Comparison of ENCODE assay signal across 13 mouse cellular contexts in genomic region chr12:117389516-117390347, GRCm38 (mm10).
DNase-seq lines count a peak whose midpoint lies in the region; ATAC-seq and TF ChIP-seq lines count a peak whose summit lies in the region.
"Had no signal": no experiment of that assay in that cellular context is flagged by ENCODE, and none has a peak within 500 bp of the region (broad histone marks: within the 10 kb centered on the region; RNA-seq: fewer than 3 reads in every experiment).

No protein-coding gene starts in this region.

- no peak overlapping the region for H3K4me3 ChIP-seq in hindbrain, postnatal 0 days (ENCODE audit: low read length)
- no peak overlapping the region for H3K4me3 ChIP-seq in hindbrain, embryonic 12.5 days
- no peak overlapping the region for H3K4me3 ChIP-seq in liver, embryonic 12.5 days
- H3K4me3 ChIP-seq in layer of hippocampus, adult 2 months, result no peak overlapping the region
- H3K4me3 ChIP-seq: embryonic facial prominence, embryonic 15.5 days; midbrain, embryonic 12.5 days had no signal

- H3K27me3 ChIP-seq in hindbrain, postnatal 0 days (ENCODE audit: insufficient read depth, low read length), result no peaks in the 10 kb centered on the region
- H3K27me3 ChIP-seq in hindbrain, embryonic 12.5 days, result no peaks in the 10 kb centered on the region
- no peaks in the 10 kb centered on the region for H3K27me3 ChIP-seq in liver, embryonic 12.5 days (replicated peaks)
- H3K27me3 ChIP-seq: embryonic facial prominence, embryonic 15.5 days; midbrain, embryonic 12.5 days had no signal

- no peaks in the 10 kb centered on the region for H3K4me1 ChIP-seq in hindbrain, postnatal 0 days (ENCODE audit: insufficient read depth, low read length)
- no peaks in the 10 kb centered on the region for H3K4me1 ChIP-seq in hindbrain, embryonic 12.5 days
- H3K4me1 ChIP-seq in liver, embryonic 12.5 days, result no peaks in the 10 kb centered on the region
- H3K4me1 ChIP-seq: embryonic facial prominence, embryonic 15.5 days; midbrain, embryonic 12.5 days had no signal

- peak; percentile 62 for DNase-seq in hindbrain, postnatal 0 days (ENCODE audit: low spot score)
- DNase-seq in urinary bladder, postnatal 14 days (ENCODE audit: low spot score), result peak; percentile 77
- no peak for DNase-seq in urinary bladder, adult 2 months (ENCODE audit: low spot score)
- no peak for DNase-seq in neural tube, embryonic 10.5 days (ENCODE audit: extremely low spot score, low spot score)
- DNase-seq in layer of hippocampus, adult 2 months (ENCODE audit: low spot score in 2 of 2), result no peak
- DNase-seq in cerebellum, postnatal 36 days, result no peak
- DNase-seq: gastrocnemius, postnatal 14 days; thymus, adult 2 months had no signal

- no peaks in the 10 kb centered on the region for H3K9me3 ChIP-seq in hindbrain, postnatal 0 days (ENCODE audit: low read length)
- no peaks in the 10 kb centered on the region for H3K9me3 ChIP-seq in hindbrain, embryonic 12.5 days (replicated peaks)
- H3K9me3 ChIP-seq in liver, embryonic 12.5 days (replicated peaks), result no peaks in the 10 kb centered on the region
- H3K9me3 ChIP-seq: embryonic facial prominence, embryonic 15.5 days; midbrain, embryonic 12.5 days had no signal

- no peak overlapping the region for H3K4me2 ChIP-seq in hindbrain, postnatal 0 days (ENCODE audit: low read depth, low read length)
- H3K4me2 ChIP-seq in hindbrain, embryonic 12.5 days (replicated peaks), result no peak overlapping the region
- no peak overlapping the region for H3K4me2 ChIP-seq in liver, embryonic 12.5 days
- H3K4me2 ChIP-seq: embryonic facial prominence, embryonic 15.5 days; midbrain, embryonic 12.5 days had no signal

- no peak for TF ChIP-seq CTCF in hindbrain, postnatal 0 days (IDR thresholded peaks at IDR 0.05; ENCODE audit: low read depth)
- TF ChIP-seq CTCF in layer of hippocampus, adult 2 months (conservative IDR thresholded peaks at IDR 0.05), result no peak

- no peak for ATAC-seq in hindbrain, postnatal 0 days
- ATAC-seq in hindbrain, embryonic 12.5 days (ENCODE audit: low FRiP score), result no peak
- ATAC-seq in liver, embryonic 12.5 days, result 0 out of 2 replicates have a peak, but pooled peaks have one; percentile 42

- no peak overlapping the region for H3K27ac ChIP-seq in hindbrain, postnatal 0 days
- no peak overlapping the region for H3K27ac ChIP-seq in hindbrain, embryonic 12.5 days
- no peak overlapping the region for H3K27ac ChIP-seq in liver, embryonic 12.5 days
- no peak overlapping the region for H3K27ac ChIP-seq in layer of hippocampus, adult 2 months
- H3K27ac ChIP-seq: embryonic facial prominence, embryonic 15.5 days; kidney, postnatal 0 days; midbrain, embryonic 12.5 days had no signal

- no peaks in the 10 kb centered on the region for H3K36me3 ChIP-seq in hindbrain, postnatal 0 days (ENCODE audit: insufficient read depth, low read length)
- H3K36me3 ChIP-seq in hindbrain, embryonic 12.5 days, result no peaks in the 10 kb centered on the region
- H3K36me3 ChIP-seq in liver, embryonic 12.5 days, result no peaks in the 10 kb centered on the region
- H3K36me3 ChIP-seq: embryonic facial prominence, embryonic 15.5 days; midbrain, embryonic 12.5 days had no signal

- H3K9ac ChIP-seq in hindbrain, postnatal 0 days (replicated peaks; ENCODE audit: low read length), result no peak overlapping the region
- no peak overlapping the region for H3K9ac ChIP-seq in hindbrain, embryonic 12.5 days
- no peak overlapping the region for H3K9ac ChIP-seq in liver, embryonic 12.5 days
- H3K9ac ChIP-seq: embryonic facial prominence, embryonic 15.5 days; midbrain, embryonic 12.5 days had no signal

- WGBS in hindbrain, postnatal 0 days, result 46% methylated on average over 7 of the region's 7 CpGs
- WGBS in hindbrain, embryonic 12.5 days, result 90% methylated on average over 7 of the region's 7 CpGs
- 68% methylated on average over 7 of the region's 7 CpGs for WGBS in liver, embryonic 12.5 days (ENCODE audit: insufficient replicate concordance)

Comparison
In these comparisons a context has a peak if more than half of its experiments do, and no peak if none do; other contexts are left out.
1. DNase-seq: peak in hindbrain, postnatal 0 days (single experiment) and urinary bladder, postnatal 14 days (single experiment); none in urinary bladder, adult 2 months (single experiment), neural tube, embryonic 10.5 days (single experiment), layer of hippocampus, adult 2 months (0 of 2) and cerebellum, postnatal 36 days (0 of 2).